Mouse (Mus musculus): ENCODE data around the gene Snapc4.

DNA sequence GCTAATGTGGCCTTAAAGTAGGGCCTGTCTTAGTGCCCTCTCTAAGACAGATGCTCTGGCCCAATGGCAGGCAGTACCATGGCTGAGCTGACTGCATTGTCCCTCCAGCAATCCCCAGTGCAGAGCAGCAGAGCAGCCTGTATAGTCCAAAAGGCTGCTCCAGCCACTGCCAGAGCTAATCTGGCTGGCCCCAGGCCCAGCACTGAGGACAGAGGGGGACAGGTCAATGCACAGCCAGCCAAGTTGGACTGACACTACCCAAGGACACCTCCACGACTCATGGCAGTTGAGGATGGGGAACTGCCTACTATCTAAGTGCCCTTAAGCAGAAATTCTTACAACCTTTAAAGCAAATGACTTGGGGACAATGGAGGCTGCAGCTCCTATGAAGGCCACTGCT is 11.9 kb downstream of the Snapc4 start:
- TF ChIP-seq GATA1 (IDR thresholded peaks at IDR 0.05; ENCODE audit: borderline replicate concordance, low read length) = no peak
- no peak for TF ChIP-seq FLI1 (IDR thresholded peaks at IDR 0.05; ENCODE audit: low read length)

Measured in megakaryocyte, embryonic 14.5 days (primary cell).